Mouse (Mus musculus) kidney, postnatal 25 days (tissue): ENCODE measurements around the gene Trp63.
"Not testable (repeated sequence)": the region's sequence is repeated elsewhere in the genome, so short reads cannot be mapped to it uniquely, and the experiment has no call there.

ENCODE experiments used
- DNase-seq, 2 experiments: peaks; one replicate each; pipeline ENCODE4 v3.0.0; 2021; ENCODE audit warnings: mixed read lengths in 2 of 2

The Trp63 gene

GRCm38 (mm10) chr16:25683531-25684248 is at the start of gene Trp63:
Gene Trp63 (plus strand): TSS chr16:25683763.
- no peak for DNase-seq

- not testable (repeated sequence) for DNase-seq
Measured at GRCm38 (mm10) chr16:25644716-25645115, 38.8 kb upstream of the Trp63 start.

DNA sequence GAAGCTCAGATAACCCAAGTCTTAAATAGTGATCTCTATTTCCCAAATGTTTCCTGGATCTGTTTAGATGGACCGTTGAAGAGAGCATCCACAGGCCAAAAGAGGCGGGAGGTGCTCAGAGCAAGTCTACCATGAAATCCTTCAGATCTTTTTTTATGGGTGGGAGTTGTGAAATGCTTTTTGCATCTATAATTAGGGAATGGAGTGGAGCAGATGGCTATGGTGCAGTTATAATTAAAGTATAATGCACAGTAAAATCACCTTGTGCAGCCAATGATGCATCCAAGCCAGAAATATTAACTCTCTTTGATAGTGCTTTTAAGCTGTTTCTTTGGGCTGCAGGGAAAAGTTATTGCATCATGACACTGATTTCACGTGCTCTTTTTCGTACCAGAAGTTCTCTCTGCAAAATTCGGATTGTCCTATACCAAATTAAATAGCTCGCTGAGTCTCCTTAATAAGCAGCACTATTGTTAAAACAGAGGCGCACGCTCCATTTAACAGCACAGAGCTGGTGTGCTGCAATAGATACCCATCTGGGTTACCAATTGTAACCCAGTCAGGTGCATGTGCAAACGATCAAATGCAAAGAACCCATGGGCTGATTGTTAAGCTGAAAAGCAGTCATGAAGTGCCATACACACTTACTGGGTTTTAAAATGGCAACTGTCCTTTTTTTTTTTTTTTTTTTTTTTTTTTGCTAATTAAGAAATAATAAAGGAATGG is 22.9 kb upstream of the Trp63 start:
- no peak for DNase-seq

GRCm38 (mm10) chr16:25663116-25663515 is 20.4 kb upstream of the Trp63 start:
- DNase-seq, result no peak

DNA sequence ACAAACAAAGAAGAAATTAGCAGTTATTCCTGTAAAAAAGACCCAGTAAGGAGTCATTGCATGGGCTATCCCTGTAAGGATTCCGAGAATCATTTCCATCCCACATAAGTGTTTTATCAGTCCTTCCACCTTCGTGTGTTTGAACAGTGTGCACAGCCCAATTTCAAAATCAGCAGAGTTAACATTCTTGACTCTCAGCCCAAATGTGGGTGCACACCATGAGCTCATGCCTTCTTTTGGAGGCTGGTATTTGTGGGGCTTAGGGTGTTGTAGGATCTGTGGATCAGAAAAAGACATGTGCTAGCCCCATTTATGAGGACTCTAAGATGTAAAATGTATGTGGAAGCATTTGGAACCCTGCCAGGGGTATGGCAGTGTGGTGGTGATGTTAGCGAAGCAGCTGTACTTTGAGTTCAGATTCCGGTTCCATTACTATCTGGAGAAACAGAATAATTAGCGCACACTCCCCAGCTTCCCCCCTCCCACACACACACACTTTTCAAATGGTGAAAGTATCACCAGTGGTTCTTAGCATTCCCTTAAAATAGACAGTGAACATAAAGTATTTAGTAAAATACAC is 9.6 kb upstream of the Trp63 start:
- DNase-seq, result no peak

DNA sequence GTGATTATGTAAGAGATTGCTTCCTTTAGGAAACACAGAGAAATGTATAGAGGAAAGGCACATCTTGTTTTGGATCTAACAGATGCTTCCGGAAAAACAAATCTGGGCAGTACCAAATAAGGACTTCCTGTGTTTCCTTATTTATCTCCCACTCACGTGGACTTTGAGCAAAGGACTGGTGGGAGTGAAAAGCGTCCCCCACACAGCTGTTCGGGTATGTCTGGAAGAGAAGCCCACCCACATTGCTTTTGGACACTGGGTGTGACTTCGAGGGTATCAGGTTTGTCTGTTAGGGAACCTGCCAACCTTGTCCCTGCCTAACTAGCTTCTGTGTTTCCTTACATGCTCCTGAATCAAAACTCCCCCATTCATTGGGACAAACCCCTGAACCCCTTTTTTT is 3.2 kb upstream of the Trp63 start:
- DNase-seq, result no peak

DNA sequence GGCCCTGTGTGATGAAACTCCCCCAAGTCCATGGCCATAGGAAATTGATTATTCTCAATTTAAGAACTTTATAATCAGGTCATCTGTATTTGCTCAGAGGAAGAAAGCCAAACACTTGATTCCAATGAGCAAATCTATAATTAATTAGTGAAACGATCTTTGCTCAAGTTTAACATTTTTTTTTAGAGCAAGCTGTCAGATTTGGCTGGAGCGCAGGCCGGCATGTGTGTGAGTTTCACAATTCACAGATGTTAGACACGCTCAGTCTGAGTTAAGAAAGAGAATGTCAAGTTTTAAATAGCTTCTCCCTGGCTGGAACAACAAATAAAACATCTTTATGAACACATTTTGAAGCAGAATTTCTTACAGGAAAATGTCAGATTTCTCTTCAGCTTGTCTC is 1.0 kb upstream of the Trp63 start:
- no peak for DNase-seq

- DNase-seq, result no peak
Measured at GRCm38 (mm10) chr16:25684572-25684971, 1.0 kb downstream of the Trp63 start.

- DNase-seq, result no peak
Measured at GRCm38 (mm10) chr16:25690612-25691011, 7.0 kb downstream of the Trp63 start.

DNA sequence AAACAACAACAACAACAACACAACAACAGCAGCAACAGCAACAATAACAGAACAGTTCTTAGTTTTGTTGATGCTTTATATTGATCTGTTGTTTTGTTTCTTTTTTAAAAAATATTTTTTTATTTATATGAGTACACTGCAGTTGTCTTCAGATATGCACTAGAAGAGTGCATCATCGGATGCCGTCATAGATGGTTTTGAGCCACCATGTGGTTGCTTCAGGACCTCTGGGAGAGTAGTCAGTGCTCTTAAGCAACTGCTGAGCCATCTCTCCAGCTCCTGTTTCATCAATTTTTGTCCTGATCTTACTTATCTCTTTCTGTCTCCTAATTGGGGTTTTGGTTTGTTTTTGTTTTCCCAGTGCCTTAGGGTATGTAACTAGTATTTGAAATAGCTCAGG is 17.7 kb downstream of the Trp63 start:
- DNase-seq, result no peak

DNA sequence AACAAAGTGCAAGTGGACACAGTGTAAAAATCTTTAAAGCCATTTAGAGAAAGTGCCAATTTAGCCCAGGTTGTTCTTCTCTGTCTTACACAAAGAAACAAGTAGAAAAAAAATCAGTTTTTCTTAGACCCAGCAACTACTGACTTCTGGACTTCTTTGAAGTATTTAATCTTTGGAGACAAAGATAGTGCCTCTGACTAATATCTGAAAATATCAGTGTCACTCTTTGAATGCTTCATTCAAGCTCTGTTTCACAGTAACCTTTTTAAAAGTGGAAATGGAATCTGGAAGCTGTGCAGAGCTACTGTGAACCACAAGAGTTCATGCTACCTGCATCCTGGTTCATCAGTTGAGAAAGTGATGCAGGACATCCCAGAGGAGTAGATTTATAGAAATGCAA is 22.7 kb downstream of the Trp63 start:
- no peak for DNase-seq

GRCm38 (mm10) chr16:25715790-25716189 is 32.2 kb downstream of the Trp63 start:
- no peak for DNase-seq

DNA sequence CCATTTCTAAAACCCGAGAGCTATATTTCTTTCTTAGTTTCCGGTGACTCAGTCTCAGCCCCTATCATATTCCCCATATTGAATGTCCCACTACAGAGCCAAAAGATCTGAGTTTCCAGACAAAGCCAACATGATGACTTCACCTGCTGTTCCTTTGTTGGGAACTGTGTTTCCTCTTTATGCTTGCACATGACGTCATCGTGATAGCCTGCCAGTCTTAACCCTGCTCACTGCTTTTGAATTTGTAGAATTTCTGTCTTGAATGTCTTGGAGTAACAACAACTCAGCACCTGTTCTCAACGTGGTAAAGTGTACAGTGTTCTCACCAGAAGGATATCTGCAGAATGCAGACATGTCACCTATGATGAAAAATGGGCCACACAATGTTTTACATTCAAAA is 39.6 kb downstream of the Trp63 start:
- DNase-seq, result no peak

- DNase-seq, result no peak
Measured at GRCm38 (mm10) chr16:25727001-25727400, 43.4 kb downstream of the Trp63 start.

GRCm38 (mm10) chr16:25727957-25728506 is 44.5 kb downstream of the Trp63 start:
- peak; percentile 41 to 63 for DNase-seq

DNA sequence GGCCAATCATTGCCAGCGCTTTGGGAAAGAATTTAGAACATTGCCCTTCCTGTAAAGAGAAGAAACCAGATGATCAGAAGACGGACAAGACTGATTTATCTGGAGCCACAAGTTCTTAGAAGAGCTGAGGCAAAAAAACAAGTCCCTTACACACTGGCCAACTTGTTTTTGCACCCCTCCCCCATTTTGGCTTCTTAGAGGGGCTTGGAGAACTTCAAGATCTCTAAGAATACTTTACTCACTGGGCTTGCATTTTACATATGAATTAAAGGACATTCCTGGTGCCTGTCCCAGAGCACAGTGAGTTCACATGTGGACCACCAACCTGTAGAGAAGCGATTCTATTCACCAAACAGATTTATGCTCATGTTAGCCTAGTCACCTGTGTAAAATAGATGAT is 53.3 kb downstream of the Trp63 start:
- DNase-seq, result no peak

GRCm38 (mm10) chr16:25737623-25738050 is 54.1 kb downstream of the Trp63 start:
- DNase-seq, result no peak

DNA sequence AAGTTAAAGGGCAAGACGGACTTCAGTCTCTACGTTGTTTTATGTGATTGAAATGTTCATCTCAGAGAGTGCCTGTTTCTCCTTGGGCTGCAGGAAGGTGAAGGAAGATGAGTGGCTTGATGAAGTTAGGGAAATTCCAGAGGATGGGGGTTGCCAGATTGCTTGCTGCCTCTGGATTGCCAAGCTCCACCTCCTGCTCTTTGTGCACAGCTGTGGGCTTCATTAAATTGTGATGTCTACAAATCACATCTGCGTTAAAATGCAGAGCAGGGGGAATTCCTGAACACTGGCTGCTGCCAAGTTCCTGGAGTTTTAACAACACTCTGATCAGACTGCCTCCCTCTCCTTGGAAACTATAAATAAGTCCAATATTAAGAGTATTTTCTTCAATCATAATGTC is 63.2 kb downstream of the Trp63 start:
- peak; percentile 38 to 59 for DNase-seq

DNA sequence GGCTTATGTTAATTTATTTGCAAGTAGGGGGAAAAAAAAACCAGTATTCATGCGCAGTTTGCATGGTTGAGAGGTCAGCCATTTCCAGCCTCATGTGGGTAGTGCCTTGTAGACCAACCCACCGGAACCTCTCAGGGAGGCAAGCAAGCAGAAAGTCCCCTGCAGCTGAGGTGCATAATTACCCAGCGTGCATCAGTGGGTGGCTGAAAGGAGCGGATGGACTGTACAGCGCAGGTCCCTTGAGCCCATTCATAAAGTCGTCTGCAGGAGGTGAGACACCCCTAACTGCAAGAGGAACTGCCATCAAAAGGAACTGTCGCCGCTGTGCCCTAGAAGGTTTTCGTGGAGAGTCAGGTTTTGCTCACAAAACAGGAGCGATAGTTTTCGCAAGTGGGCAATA is 68.3 kb downstream of the Trp63 start:
- peak; percentile 10 to 73 for DNase-seq

- peak; percentile 36 to 70 for DNase-seq
Measured at GRCm38 (mm10) chr16:25758108-25758507, 74.5 kb downstream of the Trp63 start.

- DNase-seq, result no peak
Measured at GRCm38 (mm10) chr16:25765549-25765948, 82.0 kb downstream of the Trp63 start.

DNA sequence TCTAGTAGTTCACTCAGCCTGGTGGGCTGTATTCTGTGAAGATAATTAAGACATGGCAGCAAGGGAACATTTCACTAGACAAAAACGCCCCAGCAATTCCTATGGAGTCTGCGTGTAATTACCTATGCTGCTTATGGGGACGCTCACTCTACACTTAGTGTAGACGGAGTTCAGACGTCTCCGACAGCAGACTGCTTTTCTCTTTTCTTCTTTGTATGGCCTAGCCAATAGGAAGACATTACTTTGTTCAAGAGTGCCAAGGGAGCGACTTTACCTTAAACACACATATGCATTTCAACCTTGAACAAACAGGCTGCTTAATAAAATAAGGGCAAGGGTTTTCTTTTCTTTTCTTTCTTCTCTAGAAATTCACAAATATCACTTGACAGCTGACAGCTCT is 91.0 kb downstream of the Trp63 start:
- no peak for DNase-seq

DNA sequence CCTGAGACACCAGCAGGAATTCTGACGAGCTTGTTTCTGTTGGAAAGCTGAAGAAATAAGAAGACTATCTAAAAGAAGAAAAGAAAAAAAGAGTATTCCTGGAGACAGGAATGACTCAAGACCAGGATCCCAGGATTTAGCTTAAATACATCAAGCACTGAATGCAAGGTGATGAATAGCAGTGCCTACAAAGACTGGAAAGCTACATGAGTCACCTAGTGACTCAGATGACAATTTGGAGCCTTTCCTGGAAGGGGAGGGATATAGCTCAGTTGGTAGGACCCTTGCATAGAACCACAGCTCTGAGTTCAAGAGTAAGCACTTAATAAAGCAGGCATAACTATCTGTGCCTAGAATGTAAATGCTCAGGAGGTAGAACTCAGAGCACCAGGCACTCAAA is 93.9 kb downstream of the Trp63 start:
- no peak for DNase-seq

GRCm38 (mm10) chr16:25779964-25780363 is 96.4 kb downstream of the Trp63 start:
- no peak for DNase-seq
